ENCODE assay signal across 7 mouse cellular contexts in the genomic region with DNA sequence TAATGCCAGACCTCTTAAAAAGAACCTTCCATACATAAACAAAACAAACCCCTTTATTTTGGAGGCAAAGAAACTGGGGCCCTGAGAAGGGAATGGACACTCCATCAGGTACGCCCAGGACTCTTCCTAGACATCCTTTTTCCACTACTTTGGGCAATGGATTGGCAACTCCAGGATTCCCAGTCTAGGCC. TPM values are rescaled to one million over a fixed set of nuclear protein-coding genes. Genes with fewer than 3 reads are reported as not detected.
DNase-seq lines count a peak whose midpoint lies in the region; ATAC-seq and TF ChIP-seq lines count a peak whose summit lies in the region.

A gene (minus strand): TSS at position 67 of the 191 bp plus-strand sequence.

- peaks cover 6% of the 10 kb centered on the region for H3K36me3 ChIP-seq in lung, postnatal 0 days (ENCODE audit: insufficient read depth, low read length)
- H3K36me3 ChIP-seq in embryonic facial prominence, embryonic 14.5 days (ENCODE audit: control insufficient read depth, insufficient read depth, low read length): peaks cover 9% of the 10 kb centered on the region; the same call in 1 of the 2 replicates
- peaks cover 14% of the 10 kb centered on the region; the same call in 1 of the 2 replicates for H3K36me3 ChIP-seq in intestine, postnatal 0 days (ENCODE audit: control insufficient read depth, insufficient read depth)
- peaks cover 4% of the 10 kb centered on the region; the same call in 1 of the 2 replicates for H3K36me3 ChIP-seq in small intestine, adult 2 months (ENCODE audit: control insufficient read depth, insufficient read depth, low read length)

- 11% methylated on average over 1 of the region's 1 CpGs for WGBS in lung, postnatal 0 days
- 13% methylated on average over 1 of the region's 1 CpGs for WGBS in embryonic facial prominence, embryonic 14.5 days
- WGBS in intestine, postnatal 0 days: 16% methylated on average over 1 of the region's 1 CpGs
- 11% methylated on average over 1 of the region's 1 CpGs for whole genome bisulfite sequencing in small intestine, adult 2 months

- no peaks in the 10 kb centered on the region for H3K9me3 ChIP-seq in lung, postnatal 0 days (ENCODE audit: low read length)
- H3K9me3 ChIP-seq in embryonic facial prominence, embryonic 14.5 days (ENCODE audit: control insufficient read depth, low read length): no peaks in the 10 kb centered on the region
- H3K9me3 ChIP-seq in intestine, postnatal 0 days (ENCODE audit: control insufficient read depth): no peaks in the 10 kb centered on the region

- DNase-seq in lung, postnatal 0 days (ENCODE audit: low spot score): no peak
- DNase-seq in lung, adult 18-20 months: no peak
- no peak for DNase-seq in embryonic facial prominence, embryonic 14.5 days (ENCODE audit: low spot score)
- DNase-seq in left cerebral cortex, adult 9 months (ENCODE audit: low spot score in 2 of 2): no peak

- peak within 1 kb of the TSS; percentile 92 for H3K27ac ChIP-seq in lung, postnatal 0 days (ENCODE audit: low read length)
- H3K27ac ChIP-seq in embryonic facial prominence, embryonic 14.5 days (replicated peaks; ENCODE audit: low read depth, low read length): peak within 1 kb of the TSS; percentile 89
- peak within 1 kb of the TSS; percentile 98 for H3K27ac ChIP-seq in intestine, postnatal 0 days (ENCODE audit: low read depth, low read length)
- peak within 1 kb of the TSS; percentile 97 for H3K27ac ChIP-seq in small intestine, adult 2 months (ENCODE audit: insufficient read depth, low read depth, low read length)

- TF ChIP-seq EP300 in lung, postnatal 0 days (IDR thresholded peaks at IDR 0.05): no peak

- peak within 1 kb of the TSS; percentile 65 for H3K9ac ChIP-seq in lung, postnatal 0 days (replicated peaks; ENCODE audit: low read depth)
- H3K9ac ChIP-seq in embryonic facial prominence, embryonic 14.5 days (ENCODE audit: low read depth, low read length): peak within 1 kb of the TSS; percentile 79
- peak within 1 kb of the TSS; percentile 86 for H3K9ac ChIP-seq in intestine, postnatal 0 days (ENCODE audit: low read depth, low read length)

- peaks cover 18% of the 10 kb centered on the region; the same call in 1 of the 2 replicates for H3K4me1 ChIP-seq in lung, postnatal 0 days (ENCODE audit: insufficient read depth, low read depth, low read length)
- H3K4me1 ChIP-seq in embryonic facial prominence, embryonic 14.5 days (ENCODE audit: control insufficient read depth, insufficient read depth, low read length): peaks cover 26% of the 10 kb centered on the region
- H3K4me1 ChIP-seq in intestine, postnatal 0 days (replicated peaks; ENCODE audit: control insufficient read depth, insufficient read depth, low read length): peaks cover 21% of the 10 kb centered on the region
- H3K4me1 ChIP-seq in small intestine, adult 2 months (ENCODE audit: control insufficient read depth, insufficient read depth, insufficient read length, low read length): peaks cover 31% of the 10 kb centered on the region

- no peak for TF ChIP-seq CTCF in lung, postnatal 0 days (IDR thresholded peaks at IDR 0.05)
- no peak for TF ChIP-seq CTCF in intestine, postnatal 0 days (IDR thresholded peaks at IDR 0.05; ENCODE audit: low read depth)
- no peak for TF ChIP-seq CTCF in small intestine, adult 2 months (IDR thresholded peaks at IDR 0.05; ENCODE audit: extremely low read depth, insufficient read length, insufficient replicate concordance, low read depth, low read length)

- peak within 1 kb of the TSS; percentile 67 for H3K4me2 ChIP-seq in lung, postnatal 0 days (replicated peaks; ENCODE audit: low read depth, low read length)
- peak within 1 kb of the TSS; percentile 73 for H3K4me2 ChIP-seq in embryonic facial prominence, embryonic 14.5 days (ENCODE audit: low read depth, low read length)
- peak within 1 kb of the TSS; percentile 94 for H3K4me2 ChIP-seq in intestine, postnatal 0 days (replicated peaks; ENCODE audit: low read depth)

- no peak for ATAC-seq in lung, postnatal 0 days
- no peak for ATAC-seq in embryonic facial prominence, embryonic 14.5 days (ENCODE audit: low read depth)
- ATAC-seq in intestine, postnatal 0 days: no peak
- no peak; the same call in 1 of the 2 replicates for ATAC-seq in megakaryocyte-erythroid progenitor cell, adult 5-6 weeks (replicated peaks; ENCODE audit: low FRiP score, low TSS enrichment, poor library complexity, severe bottlenecking)

- peak within 1 kb of the TSS; percentile 62 for H3K4me3 ChIP-seq in lung, postnatal 0 days (ENCODE audit: low read depth, low read length)
- peak within 1 kb of the TSS; percentile 77 for H3K4me3 ChIP-seq in embryonic facial prominence, embryonic 14.5 days (ENCODE audit: low read depth, low read length)
- peak within 1 kb of the TSS; percentile 76 for H3K4me3 ChIP-seq in intestine, postnatal 0 days (ENCODE audit: low read depth, low read length)
- peak within 1 kb of the TSS; percentile 68 for H3K4me3 ChIP-seq in small intestine, adult 2 months (ENCODE audit: low read depth, low read length)

- no peak for TF ChIP-seq POLR2A in small intestine, adult 2 months (IDR thresholded peaks at IDR 0.05; ENCODE audit: low read depth, low read length)

- no peaks in the 10 kb centered on the region for H3K27me3 ChIP-seq in lung, postnatal 0 days (replicated peaks; ENCODE audit: insufficient read depth, low read length)
- H3K27me3 ChIP-seq in embryonic facial prominence, embryonic 14.5 days (replicated peaks; ENCODE audit: control insufficient read depth, insufficient read depth, low read length): no peaks in the 10 kb centered on the region
- no peaks in the 10 kb centered on the region for H3K27me3 ChIP-seq in intestine, postnatal 0 days (replicated peaks; ENCODE audit: control insufficient read depth, insufficient read depth, low read length)
- no peaks in the 10 kb centered on the region for H3K27me3 ChIP-seq in small intestine, adult 2 months (ENCODE audit: control insufficient read depth, insufficient read depth, low read length)

RNA-seq across cellular contexts. Expression of the gene that starts here (rescaled TPM):
- 13.2 and 16.7 TPM in 2 replicates for polyA plus RNA-seq in lung, postnatal 0 days (2015; fragmentation: Nextera tagmentation; extraction: Ambion mirVana)
- polyA plus RNA-seq in embryonic facial prominence, embryonic 14.5 days (2014; fragmentation: Nextera tagmentation; extraction: Ambion mirVana): 15.5 and 16.0 TPM in 2 replicates
- 12.4 and 13.0 TPM in 2 replicates for polyA plus RNA-seq in intestine, postnatal 0 days (2015; fragmentation: Nextera tagmentation; extraction: Ambion mirVana)
- polyA plus RNA-seq in small intestine, adult 2 months (2012; rRNA removed): 20.2 and 30.3 TPM in 2 replicates
- total RNA-seq in megakaryocyte-erythroid progenitor cell, adult 5-6 weeks (2014; fragmentation: Nextera tagmentation): 12.8 and 19.0 TPM in 2 replicates
- total RNA-seq in megakaryocyte-erythroid progenitor cell, adult 5-6 weeks (2017): 1.1 and 3.0 TPM in 2 replicates
